Mouse (Mus musculus) heart, embryonic 11.5 days (tissue): ENCODE data around the gene Papss2. TPM values are rescaled to one million over a fixed set of nuclear protein-coding genes. Genes with fewer than 3 reads are reported as not detected.

Experiments used
- ATAC-seq: fragments of 200-750 bp; cut with Nextera tagmentation; replicated peaks from 2 replicates; pipeline ENCODE4 v1.8.0; 2017; ENCODE audit warnings: moderate library complexity; ENCODE audit not compliant: insufficient number of reproducible peaks, low FRiP score, low TSS enrichment
- H3K27ac ChIP-seq: fragments of 300-500 bp; sonication (generic); 2 replicates; pipeline ENCODE4 v1.5.1; 2014; ENCODE audit warnings: mild to moderate bottlenecking, low read depth, low read length
- H3K27me3 ChIP-seq: fragments of 300-500 bp; sonication (generic); 2 replicates; pipeline ENCODE4 v1.6.1; 2014; ENCODE audit warnings: mild to moderate bottlenecking, low read length, mixed read lengths; ENCODE audit not compliant: control insufficient read depth, insufficient read depth
- H3K36me3 ChIP-seq: fragments of 300-500 bp; sonication (generic); 2 replicates; pipeline ENCODE4 v1.6.1; 2014; ENCODE audit warnings: mild to moderate bottlenecking, low read length, moderate library complexity, mixed read lengths; ENCODE audit not compliant: control insufficient read depth, insufficient read depth
- H3K4me1 ChIP-seq: fragments of 300-500 bp; sonication (generic); 2 replicates; pipeline ENCODE4 v1.6.1; 2014; ENCODE audit warnings: low read length; ENCODE audit not compliant: control insufficient read depth, insufficient read depth
- H3K4me2 ChIP-seq: fragments of 300-500 bp; sonication (generic); 2 replicates; pipeline ENCODE4 v1.6.1; 2014; ENCODE audit warnings: mild to moderate bottlenecking, moderate library complexity
- H3K4me3 ChIP-seq: fragments of 300-500 bp; sonication (generic); 2 replicates; pipeline ENCODE4 v1.5.1; 2014; ENCODE audit warnings: low read depth, low read length
- H3K9ac ChIP-seq: fragments of 300-500 bp; sonication (generic); 2 replicates; pipeline ENCODE4 v1.6.1; 2014; ENCODE audit warnings: mild to moderate bottlenecking, low read depth, low read length, moderate library complexity
- H3K9me3 ChIP-seq: fragments of 300-500 bp; sonication (generic); replicated peaks from 2 replicates; pipeline ENCODE4 v1.6.1; 2016; ENCODE audit warnings: low read length; ENCODE audit not compliant: control insufficient read depth
- WGBS: fragments of 180-500 bp; shearing (Covaris S2); extraction: QIAGEN DNeasy Blood & Tissue Kit; methylation state at CpG from one replicate; pipeline ENCODE4 v1.1.7; 2014; ENCODE audit not compliant: insufficient replicate concordance; 5-methylcytosine and 5-hydroxymethylcytosine counted together
- polyA plus RNA-seq: library from polyadenylated mRNA; unstranded; fragments of >200 nt; fragmentation: Nextera tagmentation; extraction: Ambion mirVana; gene quantifications from 2 replicates; pipeline ENCODE4 v1.2.1, GENCODE M21; 2014

Gene Papss2
- polyA plus RNA-seq, 1 experiment from 2014 or later: 28.1 TPM

DNA sequence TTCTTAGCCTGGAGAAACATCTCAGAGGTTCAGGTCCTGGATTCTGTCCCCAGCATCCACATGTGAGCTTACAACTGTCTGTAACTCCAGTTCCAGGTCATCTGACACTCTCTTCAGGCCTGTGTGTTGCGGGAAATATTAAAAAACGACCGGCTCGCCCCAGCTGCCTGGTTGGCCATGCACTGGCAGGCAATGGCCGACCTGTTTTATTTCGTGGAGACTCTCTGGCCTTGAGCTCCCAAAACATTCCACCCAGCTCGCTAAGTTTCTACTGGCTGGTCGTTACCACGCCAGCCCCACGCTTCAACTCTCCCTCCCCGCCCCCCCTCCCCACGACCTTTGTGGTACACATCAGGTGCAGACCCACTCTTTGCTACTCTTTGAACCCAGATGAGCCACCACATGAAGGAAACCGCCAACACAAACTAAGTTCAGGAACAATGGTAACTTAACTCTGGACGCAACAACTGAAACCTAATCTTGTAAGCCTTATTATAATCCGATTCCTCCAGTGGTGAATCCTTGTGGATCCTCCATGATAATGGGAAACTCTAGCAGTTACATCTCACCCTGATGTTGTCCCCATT, 25.4 kb downstream of the Papss2 start:
- Histone ChIP-seq H3K36me3 (no peaks in the 10 kb centered on the region), H3K4me3 (no peak overlapping the region), H3K4me1 (no peaks in the 10 kb centered on the region), H3K9me3 (no peaks in the 10 kb centered on the region), H3K27ac (no peak overlapping the region), H3K9ac (no peak overlapping the region), H3K4me2 (no peak overlapping the region), H3K27me3 (no peaks in the 10 kb centered on the region)
- no peak for ATAC-seq
- whole genome bisulfite sequencing: 76% methylated on average over 15 of the region's 15 CpGs

DNA sequence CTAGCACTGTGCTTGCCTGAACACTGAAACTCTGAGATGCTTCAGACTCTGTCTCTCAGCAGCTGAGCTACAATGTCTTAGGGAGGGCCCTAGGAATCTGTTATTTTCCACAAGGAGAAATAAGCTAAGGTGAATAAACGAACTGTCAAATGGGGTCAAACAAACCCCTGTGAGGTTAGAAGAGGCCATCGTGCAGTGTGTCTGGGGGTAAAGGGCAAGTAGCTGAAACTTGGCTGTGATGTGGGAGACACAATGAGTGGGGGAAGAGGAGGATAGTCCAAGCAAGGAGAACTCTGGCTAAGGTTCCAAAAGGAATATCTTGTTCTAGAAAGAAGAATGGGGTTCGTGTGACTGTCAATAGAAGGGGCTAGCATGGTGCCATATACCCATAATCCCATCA, 26.6 kb downstream of the Papss2 start:
- H3K9ac ChIP-seq: no peak overlapping the region
- no peak overlapping the region for H3K4me3 ChIP-seq
- H3K4me1 ChIP-seq: no peaks in the 10 kb centered on the region
- H3K9me3 ChIP-seq: no peaks in the 10 kb centered on the region
- WGBS: 61% methylated on average over 3 of the region's 3 CpGs
- H3K4me2 ChIP-seq: no peak overlapping the region
- H3K36me3 ChIP-seq: no peaks in the 10 kb centered on the region
- no peak for ATAC-seq
- no peak overlapping the region for H3K27ac ChIP-seq
- no peaks in the 10 kb centered on the region for H3K27me3 ChIP-seq

DNA sequence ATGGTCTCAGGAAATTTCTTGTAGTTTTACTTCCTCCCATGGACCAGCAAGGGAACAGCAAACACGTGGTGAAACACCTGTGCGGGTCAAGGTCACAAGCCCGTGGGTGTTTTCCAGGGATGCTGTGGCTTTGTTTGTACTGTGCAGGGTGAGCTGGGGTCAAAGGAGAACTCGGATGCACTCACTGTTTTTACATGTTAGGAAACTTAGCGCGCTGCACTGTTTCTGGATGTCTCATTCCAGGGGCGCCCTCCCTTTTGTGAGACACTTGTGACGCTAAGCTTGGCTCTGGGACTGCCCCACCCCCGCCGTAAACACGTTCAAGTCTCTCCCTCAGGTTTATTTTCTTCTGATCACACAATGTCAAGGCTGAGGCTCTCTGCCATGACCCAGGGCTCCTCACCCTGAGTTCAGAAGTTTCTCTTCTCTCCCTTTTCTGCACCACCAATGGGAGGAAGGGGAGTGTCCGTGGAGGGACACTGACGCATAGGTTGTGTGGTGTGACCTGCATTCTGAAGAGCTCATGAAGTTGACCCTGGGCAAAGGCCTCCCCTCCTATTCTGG, 31.3 kb downstream of the Papss2 start:
- Histone ChIP-seq H3K27ac (no peak overlapping the region), H3K4me1 (no peaks in the 10 kb centered on the region), H3K9ac (no peak overlapping the region), H3K9me3 (no peaks in the 10 kb centered on the region), H3K4me3 (no peak overlapping the region), H3K4me2 (no peak overlapping the region), H3K27me3 (no peaks in the 10 kb centered on the region), H3K36me3 (no peaks in the 10 kb centered on the region)
- ATAC-seq: no peak
- 63% methylated on average over 13 of the region's 13 CpGs for WGBS

DNA sequence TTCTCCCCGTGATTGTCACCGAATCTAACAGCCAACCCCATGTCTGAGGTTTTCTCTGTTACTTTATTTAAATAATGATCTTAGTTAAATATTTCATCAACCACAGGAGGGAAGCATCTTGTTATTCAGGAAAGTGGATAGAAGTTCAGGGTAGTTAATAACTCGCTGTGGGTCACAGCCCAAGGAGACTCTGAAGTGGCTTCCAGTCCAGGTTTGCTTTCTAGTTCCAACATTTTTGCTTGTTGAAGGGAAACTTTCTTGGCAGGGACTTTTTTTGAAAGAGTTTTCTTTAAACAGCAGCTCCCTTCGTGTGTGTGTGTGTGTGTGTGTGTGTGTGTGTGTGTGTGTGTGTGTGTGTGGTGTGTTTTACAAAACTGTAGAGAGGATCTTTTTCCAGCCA, 32.0 kb downstream of the Papss2 start:
- Histone ChIP-seq H3K9me3 (no peaks in the 10 kb centered on the region), H3K27ac (no peak overlapping the region), H3K27me3 (no peaks in the 10 kb centered on the region), H3K4me2 (no peak overlapping the region), H3K36me3 (no peaks in the 10 kb centered on the region), H3K4me3 (no peak overlapping the region), H3K4me1 (no peaks in the 10 kb centered on the region), H3K9ac (no peak overlapping the region)
- 80% methylated on average over 4 of the region's 4 CpGs for WGBS
- ATAC-seq: no peak

DNA sequence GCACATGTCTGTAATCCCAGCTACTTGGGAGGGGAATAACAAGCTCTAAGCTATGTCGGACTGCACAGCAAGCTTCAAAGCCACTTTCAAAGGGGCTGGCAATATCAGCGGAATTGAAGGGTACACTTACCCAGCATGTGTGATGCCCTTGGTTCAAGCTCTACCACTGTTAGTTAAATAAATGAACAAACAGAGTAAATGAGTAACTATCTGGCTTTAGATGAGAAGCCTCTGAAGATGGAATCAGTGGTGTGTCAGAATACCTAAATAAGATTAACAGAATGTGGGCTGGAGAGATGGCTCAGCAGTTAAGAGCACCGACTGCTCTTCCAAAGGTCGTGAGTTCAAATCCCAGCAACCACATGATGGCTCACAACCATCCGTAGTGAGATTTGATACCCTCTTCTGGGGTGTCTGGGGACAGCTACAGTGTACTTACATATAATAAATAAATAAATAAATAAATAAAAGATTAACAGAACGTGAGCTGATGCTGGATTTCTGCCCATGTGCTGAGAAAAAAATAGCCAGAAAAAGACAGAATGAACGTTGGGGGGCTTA, 33.1 kb downstream of the Papss2 start:
- WGBS: 80% methylated on average over 7 of the region's 7 CpGs

DNA sequence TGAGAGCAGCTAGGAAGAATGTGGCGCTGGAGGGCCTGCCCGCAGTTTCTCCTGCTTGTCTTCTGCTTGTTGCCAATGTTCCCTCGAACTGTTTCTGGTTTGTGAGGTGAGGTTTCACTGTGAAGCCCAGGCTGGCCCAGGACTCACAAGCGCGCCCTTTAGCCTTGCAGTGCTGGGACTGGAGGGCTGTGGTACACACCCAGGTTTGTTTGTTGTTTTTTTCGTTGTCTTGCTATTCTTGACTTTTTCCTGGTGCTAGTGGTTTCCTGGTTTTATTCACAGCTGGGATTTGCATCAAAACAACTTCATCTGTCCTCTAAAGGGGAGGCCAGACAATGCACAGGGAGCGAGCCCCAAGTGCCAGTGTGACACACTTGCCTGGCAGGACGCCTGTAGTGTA, 39.3 kb downstream of the Papss2 start:
- no peaks in the 10 kb centered on the region for H3K36me3 ChIP-seq
- H3K4me2 ChIP-seq: no peak overlapping the region
- WGBS: 67% methylated on average over 8 of the region's 8 CpGs
- no peak overlapping the region for H3K4me3 ChIP-seq
- H3K9me3 ChIP-seq: no peaks in the 10 kb centered on the region
- H3K27me3 ChIP-seq: no peaks in the 10 kb centered on the region
- peaks cover 16% of the 10 kb centered on the region for H3K4me1 ChIP-seq
- ATAC-seq: no peak
- H3K27ac ChIP-seq: no peak overlapping the region
- no peak overlapping the region for H3K9ac ChIP-seq

More for the DNA sequence above, 33.1 kb downstream of the Papss2 start:
- no peaks in the 10 kb centered on the region for H3K4me1 ChIP-seq
- H3K9ac ChIP-seq: no peak overlapping the region
- no peaks in the 10 kb centered on the region for H3K36me3 ChIP-seq
- H3K4me3 ChIP-seq: no peak overlapping the region
- H3K9me3 ChIP-seq: no peaks in the 10 kb centered on the region
- H3K27ac ChIP-seq: no peak overlapping the region
- H3K4me2 ChIP-seq: no peak overlapping the region
- no peak for ATAC-seq
- H3K27me3 ChIP-seq: no peaks in the 10 kb centered on the region

DNA sequence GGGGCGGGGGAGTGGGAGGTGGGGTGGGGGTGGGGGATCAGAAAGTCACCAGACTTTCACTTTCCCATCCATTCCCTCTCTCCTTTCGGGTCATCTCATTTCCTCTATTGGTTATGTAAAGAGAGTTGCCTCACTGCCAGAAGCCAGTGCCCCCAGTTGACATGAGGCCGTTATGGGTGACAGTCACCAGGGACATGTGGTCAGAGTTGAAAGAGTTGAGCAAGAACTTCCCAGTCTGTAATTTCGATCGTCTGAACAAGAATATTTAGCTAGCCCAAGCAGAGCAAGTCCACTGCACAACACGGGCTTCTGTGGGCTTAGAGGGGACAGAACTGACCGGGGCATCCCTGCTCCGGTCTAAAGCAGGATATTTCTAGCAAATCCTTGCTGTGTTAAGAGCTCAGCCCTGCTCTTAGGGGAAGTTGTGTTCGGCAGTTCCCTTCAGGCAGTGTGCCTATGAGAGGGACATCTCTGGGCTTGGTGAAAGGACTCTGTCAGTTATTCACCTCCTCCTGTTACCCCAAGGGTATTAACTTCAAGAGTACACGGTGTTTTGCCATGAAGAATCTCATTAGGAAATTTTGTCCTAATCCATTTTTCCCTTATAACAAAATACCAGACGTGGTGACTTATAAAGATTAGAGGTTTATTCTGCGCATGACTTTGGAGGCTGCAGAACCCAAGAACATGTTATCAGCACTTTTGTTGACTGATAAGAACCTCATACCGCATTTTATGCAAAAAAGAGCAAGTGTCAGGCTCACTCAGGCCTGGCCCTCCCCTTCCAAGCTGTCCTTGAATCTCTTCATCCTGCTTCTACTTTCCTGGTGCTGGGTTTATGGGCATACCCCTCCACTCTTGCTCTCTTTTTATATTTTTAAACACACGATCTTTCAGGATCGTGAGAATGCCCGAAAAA, 42.0 kb downstream of the Papss2 start:
- no peak for ATAC-seq
- 41% methylated on average over 15 of the region's 16 CpGs for WGBS
- no peaks in the 10 kb centered on the region for H3K27me3 ChIP-seq
- no peak overlapping the region for H3K9ac ChIP-seq
- no peaks in the 10 kb centered on the region for H3K36me3 ChIP-seq
- H3K27ac ChIP-seq: no peak overlapping the region
- no peaks in the 10 kb centered on the region for H3K9me3 ChIP-seq
- H3K4me1 ChIP-seq: peaks cover 16% of the 10 kb centered on the region
- no peak overlapping the region for H3K4me3 ChIP-seq
- peak overlapping the region; percentile 49 for H3K4me2 ChIP-seq

DNA sequence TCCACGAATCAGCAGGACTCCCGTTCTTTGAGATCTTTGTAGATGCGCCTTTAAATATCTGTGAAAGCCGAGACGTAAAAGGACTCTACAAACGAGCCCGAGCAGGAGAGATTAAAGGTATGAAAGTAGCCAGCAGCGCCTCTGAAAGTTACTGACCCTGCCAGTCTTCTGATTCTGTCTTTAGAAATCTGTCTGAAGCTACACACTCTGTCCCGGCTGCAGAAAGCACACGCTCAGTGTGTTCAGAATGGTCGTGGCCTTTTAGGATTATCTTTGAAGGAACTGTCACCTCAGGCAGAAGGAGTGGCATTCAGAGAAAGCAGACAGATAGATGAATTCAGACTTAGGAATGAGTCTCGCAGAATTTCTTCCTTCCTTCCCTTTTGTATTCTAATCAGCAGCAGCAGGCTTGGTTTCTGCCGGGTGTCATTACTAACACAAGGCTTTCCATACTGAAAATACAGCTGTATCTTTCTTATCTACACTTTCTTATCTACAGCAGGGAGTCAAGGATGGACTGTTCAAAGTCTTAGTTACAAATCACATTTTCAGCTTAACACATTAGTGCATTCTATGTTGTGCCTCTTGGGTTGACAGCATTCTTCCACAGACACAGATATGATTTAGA, 42.8 kb downstream of the Papss2 start:
- ATAC-seq: no peak
- 25% methylated on average over 13 of the region's 13 CpGs for WGBS
- H3K9ac ChIP-seq: no peak overlapping the region
- no peaks in the 10 kb centered on the region for H3K36me3 ChIP-seq
- H3K4me3 ChIP-seq: no peak overlapping the region
- no peaks in the 10 kb centered on the region for H3K27me3 ChIP-seq
- peaks cover 16% of the 10 kb centered on the region for H3K4me1 ChIP-seq
- no peak overlapping the region for H3K27ac ChIP-seq
- H3K4me2 ChIP-seq: peak overlapping the region; percentile 49
- H3K9me3 ChIP-seq: peaks cover under 1% of the 10 kb centered on the region; the same call in 1 of the 2 replicates
